Mouse (Mus musculus) left cerebral cortex, adult 11 months (tissue): Measurements from ENCODE around the gene Akap13.

Source experiments
- DNase-seq: peaks from one replicate; pipeline ENCODE4 v3.0.0; 2022; ENCODE audit warnings: low spot score

The Akap13 gene

GRCm38 (mm10) chr7:75633807-75634526, 178.6 kb downstream of the Akap13 start:
- no peak for DNase-seq

GRCm38 (mm10) chr7:75638769-75639168, 183.4 kb downstream of the Akap13 start:
- no peak for DNase-seq

- DNase-seq: peak; percentile 30
These were observed 184.2 kb downstream of the Akap13 start for GRCm38 (mm10) chr7:75639541-75639940.

GRCm38 (mm10) chr7:75640074-75640473, 184.7 kb downstream of the Akap13 start:
- no peak for DNase-seq

- DNase-seq: no peak
These were observed 185.3 kb downstream of the Akap13 start for GRCm38 (mm10) chr7:75640671-75641070.

- no peak for DNase-seq
These were observed 186.3 kb downstream of the Akap13 start for GRCm38 (mm10) chr7:75641415-75642177.

GRCm38 (mm10) chr7:75642178-75642777, 186.9 kb downstream of the Akap13 start:
- DNase-seq: peak; percentile 12

GRCm38 (mm10) chr7:75642846-75643563, 187.7 kb downstream of the Akap13 start:
- DNase-seq: no peak

GRCm38 (mm10) chr7:75643986-75644385, 188.7 kb downstream of the Akap13 start:
- no peak for DNase-seq

GRCm38 (mm10) chr7:75644585-75644984, 189.3 kb downstream of the Akap13 start:
- DNase-seq: no peak

- DNase-seq: no peak
These were observed 190.0 kb downstream of the Akap13 start for GRCm38 (mm10) chr7:75645156-75645933.

- DNase-seq: no peak
These were observed 192.7 kb downstream of the Akap13 start for GRCm38 (mm10) chr7:75648051-75648450.

- DNase-seq: no peak
These were observed 193.6 kb downstream of the Akap13 start for GRCm38 (mm10) chr7:75648961-75649360.

- DNase-seq: no peak
These were observed 194.6 kb downstream of the Akap13 start for GRCm38 (mm10) chr7:75649966-75650365.

GRCm38 (mm10) chr7:75653684-75654317, 198.5 kb downstream of the Akap13 start:
- DNase-seq: no peak

- DNase-seq: no peak
These were observed 200.1 kb downstream of the Akap13 start for GRCm38 (mm10) chr7:75655180-75656074.

- DNase-seq: no peak
These were observed 201.0 kb downstream of the Akap13 start for GRCm38 (mm10) chr7:75656297-75656852.

- no peak for DNase-seq
These were observed 201.6 kb downstream of the Akap13 start for GRCm38 (mm10) chr7:75656896-75657295.

GRCm38 (mm10) chr7:75664455-75664854, 209.1 kb downstream of the Akap13 start:
- no peak for DNase-seq

GRCm38 (mm10) chr7:75666982-75667381, 211.6 kb downstream of the Akap13 start:
- DNase-seq: no peak
